Mouse (Mus musculus): ENCODE measurements around the gene Adgrg5. TPM values are rescaled to one million over a fixed set of nuclear protein-coding genes. Genes with fewer than 3 reads are reported as not detected.

Gene Adgrg5
- polyA plus RNA-seq, 1 experiment from 2014 or later, result 1.4 TPM

DNA sequence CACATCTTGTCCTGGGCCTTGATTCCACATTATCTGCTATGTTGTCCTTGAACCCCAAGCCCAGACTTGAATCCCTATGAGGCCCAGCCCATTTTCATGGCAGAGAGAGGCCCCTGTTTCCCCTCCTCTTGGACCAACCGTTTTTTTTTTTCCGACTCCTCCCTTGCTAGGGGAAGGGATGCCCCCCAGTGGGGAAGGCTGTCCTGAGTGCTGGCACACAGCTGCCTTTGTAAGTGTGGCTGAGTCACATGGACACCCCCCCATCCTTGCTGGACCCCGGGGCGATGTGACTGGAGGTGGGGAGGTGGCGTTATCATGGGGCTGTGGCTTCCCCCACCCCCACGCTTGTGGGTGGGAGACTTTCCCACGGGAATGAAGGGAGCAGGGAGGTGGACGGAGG lies 57.5 kb downstream of the Adgrg5 start:
- no peak for ATAC-seq (replicated peaks; ENCODE audit: extremely low read depth, insufficient read depth, low FRiP score)
- WGBS, result 50% methylated on average over 8 of the region's 8 CpGs
- H3K36me3 ChIP-seq (ENCODE audit: control insufficient read depth, insufficient read depth), result no peaks in the 10 kb centered on the region
- H3K4me1 ChIP-seq (ENCODE audit: control insufficient read depth, insufficient read depth, low read length), result peaks cover 33% of the 10 kb centered on the region
- H3K27me3 ChIP-seq (ENCODE audit: control insufficient read depth, insufficient read depth, low read length), result peaks cover 6% of the 10 kb centered on the region
- no peak overlapping the region for H3K9ac ChIP-seq (ENCODE audit: low read length)
- no peak overlapping the region for H3K4me3 ChIP-seq (ENCODE audit: low read length)
- H3K27ac ChIP-seq (ENCODE audit: low read length), result no peak overlapping the region
- H3K4me2 ChIP-seq (ENCODE audit: low read depth, low read length), result 0 out of 2 replicates have a peak overlapping the region, but pooled peaks have one; percentile 13
- H3K9me3 ChIP-seq (replicated peaks; ENCODE audit: control insufficient read depth, low read length), result no peaks in the 10 kb centered on the region

DNA sequence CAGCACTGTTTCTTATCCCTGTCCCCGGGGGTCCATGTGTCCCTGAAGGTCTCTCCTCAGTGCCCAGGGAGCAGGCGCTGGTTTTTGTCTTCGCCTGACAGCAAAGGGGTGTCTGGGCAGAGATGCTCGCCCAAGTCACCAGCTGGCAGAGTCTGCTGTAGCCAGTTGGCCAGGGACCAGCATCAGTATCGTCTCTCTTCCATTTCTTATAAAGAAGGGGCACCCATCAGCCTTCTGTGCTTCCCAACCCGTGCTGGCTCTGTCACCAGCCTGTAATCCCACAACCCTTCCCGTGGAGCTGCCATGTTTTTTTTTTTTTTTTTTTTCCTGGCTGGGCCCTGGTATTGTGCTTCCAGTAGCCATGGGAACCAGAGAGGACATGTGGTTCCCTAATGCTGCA lies 58.4 kb downstream of the Adgrg5 start:
- Histone ChIP-seq H3K27ac (ENCODE audit: low read length) (no peak overlapping the region), H3K4me3 (ENCODE audit: low read length) (no peak overlapping the region), H3K36me3 (ENCODE audit: control insufficient read depth, insufficient read depth) (no peaks in the 10 kb centered on the region), H3K9ac (ENCODE audit: low read length) (no peak overlapping the region), H3K4me1 (ENCODE audit: control insufficient read depth, insufficient read depth, low read length) (peaks cover 37% of the 10 kb centered on the region), H3K27me3 (ENCODE audit: control insufficient read depth, insufficient read depth, low read length) (peaks cover 6% of the 10 kb centered on the region; the same call in 1 of the 2 replicates), H3K9me3 (replicated peaks; ENCODE audit: control insufficient read depth, low read length) (no peaks in the 10 kb centered on the region), H3K4me2 (ENCODE audit: low read depth, low read length) (no peak overlapping the region)
- ATAC-seq (replicated peaks; ENCODE audit: extremely low read depth, insufficient read depth, low FRiP score), result no peak
- WGBS, result 63% methylated on average over 7 of the region's 7 CpGs

- 22% methylated on average over 5 of the region's 5 CpGs for WGBS
- H3K36me3 ChIP-seq (ENCODE audit: control insufficient read depth, insufficient read depth), result no peaks in the 10 kb centered on the region
- H3K9ac ChIP-seq (ENCODE audit: low read length), result no peak overlapping the region
- 0 out of 2 replicates have a peak, but pooled peaks cover 3% of the 10 kb centered on the region for H3K27me3 ChIP-seq (ENCODE audit: control insufficient read depth, insufficient read depth, low read length)
- ATAC-seq (replicated peaks; ENCODE audit: extremely low read depth, insufficient read depth, low FRiP score), result no peak
- peaks cover 39% of the 10 kb centered on the region for H3K4me1 ChIP-seq (ENCODE audit: control insufficient read depth, insufficient read depth, low read length)
- no peaks in the 10 kb centered on the region for H3K9me3 ChIP-seq (replicated peaks; ENCODE audit: control insufficient read depth, low read length)
- peak overlapping the region; percentile 50; the same call in 1 of the 2 replicates for H3K4me2 ChIP-seq (ENCODE audit: low read depth, low read length)
- no peak overlapping the region; the same call in 1 of the 2 replicates for H3K27ac ChIP-seq (ENCODE audit: low read length)
- no peak overlapping the region for H3K4me3 ChIP-seq (ENCODE audit: low read length)
These were observed 59.7 kb downstream of the Adgrg5 start for GRCm38 (mm10) chr8:94983146-94983545.

DNA sequence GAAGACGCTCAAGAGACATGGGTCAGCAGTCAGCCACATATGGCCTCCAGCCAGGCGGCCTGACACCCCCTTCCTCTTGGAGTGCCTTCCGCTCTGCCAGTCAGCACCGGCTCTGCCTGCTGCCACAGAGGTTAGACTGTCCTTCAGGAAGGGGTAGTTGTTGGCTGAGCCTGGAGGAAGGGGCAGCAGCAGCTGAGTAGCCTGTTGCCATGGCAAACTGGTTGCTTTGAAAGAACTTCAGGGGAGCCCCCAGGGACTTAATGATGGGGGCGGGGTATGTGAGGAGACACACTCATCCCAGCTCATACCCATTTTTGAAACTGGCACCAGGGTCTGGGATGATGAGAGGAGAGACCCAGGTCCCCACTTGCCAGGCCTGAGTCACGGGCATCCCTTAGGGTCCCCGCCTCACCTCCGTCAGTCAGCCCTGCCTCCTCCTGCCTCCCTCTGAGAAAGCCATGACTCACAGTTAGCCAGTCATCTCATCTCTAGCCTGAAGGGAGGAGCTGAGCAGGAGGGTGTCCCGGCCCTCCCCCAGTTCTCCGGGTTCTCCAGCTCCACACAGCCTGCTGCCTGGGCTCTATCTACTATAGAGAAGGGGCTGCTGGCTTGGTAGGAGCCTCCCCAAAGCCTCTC lies 60.5 kb downstream of the Adgrg5 start:
- 22% methylated on average over 10 of the region's 10 CpGs for WGBS
- peak; percentile 61 for ATAC-seq (replicated peaks; ENCODE audit: extremely low read depth, insufficient read depth, low FRiP score)
- Histone ChIP-seq H3K9me3 (replicated peaks; ENCODE audit: control insufficient read depth, low read length) (no peaks in the 10 kb centered on the region), H3K27me3 (ENCODE audit: control insufficient read depth, insufficient read depth, low read length) (no peaks in the 10 kb centered on the region), H3K4me1 (ENCODE audit: control insufficient read depth, insufficient read depth, low read length) (peaks cover 39% of the 10 kb centered on the region), H3K4me2 (ENCODE audit: low read depth, low read length) (peak overlapping the region; percentile 50), H3K9ac (ENCODE audit: low read length) (peak overlapping the region; percentile 53), H3K27ac (ENCODE audit: low read length) (peak overlapping the region; percentile 69), H3K36me3 (ENCODE audit: control insufficient read depth, insufficient read depth) (no peaks in the 10 kb centered on the region), H3K4me3 (ENCODE audit: low read length) (peak overlapping the region; percentile 22)

DNA sequence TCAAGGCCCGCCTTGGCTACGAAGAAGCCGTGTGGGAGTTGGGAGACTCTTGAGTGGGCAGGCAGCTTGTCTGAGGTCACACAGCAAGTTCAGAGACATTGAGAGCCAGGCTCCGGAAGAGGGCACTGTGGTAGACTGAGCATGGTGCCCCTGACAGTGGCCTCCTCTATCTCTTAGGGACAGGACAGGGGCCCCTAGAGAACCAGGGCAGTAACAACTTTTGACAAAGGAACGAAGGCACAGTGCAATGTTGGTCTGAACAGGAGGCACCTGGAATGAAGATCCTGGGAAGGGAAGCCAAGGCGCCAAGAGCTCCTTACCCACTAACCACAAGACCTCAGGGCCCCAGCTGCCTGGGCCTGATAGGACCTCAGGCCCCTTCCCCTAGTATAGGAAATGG lies 61.5 kb downstream of the Adgrg5 start:
- Histone ChIP-seq H3K27me3 (ENCODE audit: control insufficient read depth, insufficient read depth, low read length) (no peaks in the 10 kb centered on the region), H3K9ac (ENCODE audit: low read length) (peak overlapping the region; percentile 26; the same call in 1 of the 2 replicates), H3K4me2 (ENCODE audit: low read depth, low read length) (peak overlapping the region; percentile 50; the same call in 1 of the 2 replicates), H3K36me3 (ENCODE audit: control insufficient read depth, insufficient read depth) (no peaks in the 10 kb centered on the region), H3K4me3 (ENCODE audit: low read length) (peak overlapping the region; percentile 22), H3K4me1 (ENCODE audit: control insufficient read depth, insufficient read depth, low read length) (peaks cover 39% of the 10 kb centered on the region), H3K9me3 (replicated peaks; ENCODE audit: control insufficient read depth, low read length) (no peaks in the 10 kb centered on the region), H3K27ac (ENCODE audit: low read length) (no peak overlapping the region)
- 72% methylated on average over 6 of the region's 6 CpGs for WGBS
- no peak; the same call in 1 of the 2 replicates for ATAC-seq (replicated peaks; ENCODE audit: extremely low read depth, insufficient read depth, low FRiP score)

DNA sequence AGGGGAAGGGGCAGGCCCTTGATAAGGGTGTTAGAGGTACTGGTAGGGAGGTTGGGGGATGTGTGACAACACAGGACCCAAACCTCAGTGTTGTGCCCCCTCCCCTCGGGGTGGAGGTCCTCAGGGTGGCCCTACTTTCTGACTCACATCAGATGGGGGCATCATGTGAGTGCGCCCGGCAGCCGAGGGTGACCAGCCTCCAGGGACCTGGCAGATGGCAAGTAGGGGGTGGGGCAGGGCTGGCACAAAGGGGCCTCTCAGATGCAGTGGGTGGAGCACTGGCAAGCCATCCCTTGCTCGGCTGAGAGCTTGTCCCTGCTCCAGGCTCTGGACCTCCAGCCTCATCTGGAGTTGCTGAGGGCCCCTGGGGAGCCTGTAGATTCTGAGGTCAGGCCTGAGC lies 63.2 kb downstream of the Adgrg5 start:
- Histone ChIP-seq H3K4me3 (ENCODE audit: low read length) (peak overlapping the region; percentile 23), H3K9me3 (replicated peaks; ENCODE audit: control insufficient read depth, low read length) (no peaks in the 10 kb centered on the region), H3K4me1 (ENCODE audit: control insufficient read depth, insufficient read depth, low read length) (peaks cover 39% of the 10 kb centered on the region), H3K27me3 (ENCODE audit: control insufficient read depth, insufficient read depth, low read length) (no peaks in the 10 kb centered on the region), H3K9ac (ENCODE audit: low read length) (peak overlapping the region; percentile 39), H3K27ac (ENCODE audit: low read length) (no peak overlapping the region), H3K36me3 (ENCODE audit: control insufficient read depth, insufficient read depth) (no peaks in the 10 kb centered on the region), H3K4me2 (ENCODE audit: low read depth, low read length) (peak overlapping the region; percentile 42)
- ATAC-seq (replicated peaks; ENCODE audit: extremely low read depth, insufficient read depth, low FRiP score), result no peak
- WGBS, result 42% methylated on average over 5 of the region's 5 CpGs

DNA sequence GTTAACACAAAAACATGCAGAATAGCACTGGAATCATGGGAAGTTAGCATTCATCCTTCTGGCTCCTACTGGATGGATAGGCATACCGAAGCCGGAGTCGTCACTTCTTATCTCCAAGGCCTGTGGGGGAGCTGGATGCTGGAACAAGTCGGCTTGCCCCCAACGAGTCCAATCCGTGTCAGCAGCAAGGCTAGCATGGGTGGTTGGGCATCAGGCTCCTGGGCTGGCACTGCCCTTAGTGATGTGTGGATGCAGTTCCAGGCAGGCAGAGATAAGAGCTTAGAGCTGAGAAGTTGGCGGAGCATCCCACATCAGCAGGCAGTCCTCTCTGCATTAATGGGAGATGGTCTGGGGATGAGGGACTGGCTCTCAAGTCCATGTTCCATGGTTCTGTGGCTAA lies 64.1 kb downstream of the Adgrg5 start:
- Histone ChIP-seq H3K9me3 (replicated peaks; ENCODE audit: control insufficient read depth, low read length) (no peaks in the 10 kb centered on the region), H3K4me1 (ENCODE audit: control insufficient read depth, insufficient read depth, low read length) (peaks cover 48% of the 10 kb centered on the region), H3K9ac (ENCODE audit: low read length) (0 out of 2 replicates have a peak overlapping the region, but pooled peaks have one; percentile 39), H3K4me3 (ENCODE audit: low read length) (no peak overlapping the region), H3K27me3 (ENCODE audit: control insufficient read depth, insufficient read depth, low read length) (no peaks in the 10 kb centered on the region), H3K27ac (ENCODE audit: low read length) (no peak overlapping the region), H3K36me3 (ENCODE audit: control insufficient read depth, insufficient read depth) (no peaks in the 10 kb centered on the region), H3K4me2 (ENCODE audit: low read depth, low read length) (peak overlapping the region; percentile 42; the same call in 1 of the 2 replicates)
- 48% methylated on average over 7 of the region's 7 CpGs for WGBS
- no peak for ATAC-seq (replicated peaks; ENCODE audit: extremely low read depth, insufficient read depth, low FRiP score)

DNA sequence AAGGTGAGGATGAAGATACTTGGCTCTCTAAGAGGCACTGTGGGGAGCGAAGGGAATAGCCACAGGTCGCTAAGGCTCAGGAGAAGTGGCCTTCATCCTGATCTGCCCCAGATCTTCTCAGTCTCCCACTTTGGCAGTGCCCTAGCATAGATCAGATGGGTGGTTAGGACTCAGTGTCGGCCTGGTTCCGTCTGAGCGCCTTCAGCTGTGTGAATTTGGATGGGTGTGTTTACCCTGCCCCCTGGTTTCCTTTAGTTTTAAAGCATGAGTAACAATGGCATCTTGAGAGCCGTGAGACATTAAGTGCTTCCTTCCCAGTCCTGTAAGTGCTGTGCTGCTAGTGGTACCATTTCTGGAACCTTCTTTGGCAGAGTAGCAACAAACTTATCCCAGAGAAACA lies 65.1 kb downstream of the Adgrg5 start:
- Histone ChIP-seq H3K4me3 (ENCODE audit: low read length) (no peak overlapping the region), H3K27me3 (ENCODE audit: control insufficient read depth, insufficient read depth, low read length) (no peaks in the 10 kb centered on the region), H3K36me3 (ENCODE audit: control insufficient read depth, insufficient read depth) (no peaks in the 10 kb centered on the region), H3K9ac (ENCODE audit: low read length) (no peak overlapping the region), H3K4me1 (ENCODE audit: control insufficient read depth, insufficient read depth, low read length) (peaks cover 46% of the 10 kb centered on the region), H3K4me2 (ENCODE audit: low read depth, low read length) (no peak overlapping the region), H3K27ac (ENCODE audit: low read length) (no peak overlapping the region), H3K9me3 (replicated peaks; ENCODE audit: control insufficient read depth, low read length) (no peaks in the 10 kb centered on the region)
- 85% methylated on average over 6 of the region's 6 CpGs for WGBS
- no peak for ATAC-seq (replicated peaks; ENCODE audit: extremely low read depth, insufficient read depth, low FRiP score)

GRCm38 (mm10) chr8:94989711-94990110 lies 66.2 kb downstream of the Adgrg5 start:
- no peak for ATAC-seq (replicated peaks; ENCODE audit: extremely low read depth, insufficient read depth, low FRiP score)
- Histone ChIP-seq H3K4me3 (ENCODE audit: low read length) (no peak overlapping the region), H3K36me3 (ENCODE audit: control insufficient read depth, insufficient read depth) (no peaks in the 10 kb centered on the region), H3K27me3 (ENCODE audit: control insufficient read depth, insufficient read depth, low read length) (no peaks in the 10 kb centered on the region), H3K4me1 (ENCODE audit: control insufficient read depth, insufficient read depth, low read length) (peaks cover 49% of the 10 kb centered on the region), H3K27ac (ENCODE audit: low read length) (no peak overlapping the region), H3K9me3 (replicated peaks; ENCODE audit: control insufficient read depth, low read length) (no peaks in the 10 kb centered on the region), H3K4me2 (ENCODE audit: low read depth, low read length) (no peak overlapping the region), H3K9ac (ENCODE audit: low read length) (no peak overlapping the region)
- WGBS, result 88% methylated on average over 4 of the region's 4 CpGs

Data from heart, embryonic 16.5 days (tissue).